Mouse (Mus musculus) v-Abl transformed pro-B cells (cell line): ENCODE measurements around the gene Prr15l.

ENCODE experiments used
- in situ Hi-C, 2 experiments: fragments of 400-800 bp; cut with MboI; formaldehyde crosslinking; loops; one replicate each; pipeline ENCODE4 v1.15.1; 2025; ENCODE audit not compliant: unreplicated experiment in 2 of 2

Gene Prr15l

GRCm38 (mm10) chr11:96943746-96944304 lies 15.9 kb downstream of the Prr15l start, which contains the start of gene Pnpo:
Gene Pnpo (minus strand): TSS chr11:96943986.
- in situ Hi-C loops = no loop called here

- in situ Hi-C loops = no loop called here
These were observed 17.1 kb downstream of the Prr15l start for GRCm38 (mm10) chr11:96944844-96945580.

DNA sequence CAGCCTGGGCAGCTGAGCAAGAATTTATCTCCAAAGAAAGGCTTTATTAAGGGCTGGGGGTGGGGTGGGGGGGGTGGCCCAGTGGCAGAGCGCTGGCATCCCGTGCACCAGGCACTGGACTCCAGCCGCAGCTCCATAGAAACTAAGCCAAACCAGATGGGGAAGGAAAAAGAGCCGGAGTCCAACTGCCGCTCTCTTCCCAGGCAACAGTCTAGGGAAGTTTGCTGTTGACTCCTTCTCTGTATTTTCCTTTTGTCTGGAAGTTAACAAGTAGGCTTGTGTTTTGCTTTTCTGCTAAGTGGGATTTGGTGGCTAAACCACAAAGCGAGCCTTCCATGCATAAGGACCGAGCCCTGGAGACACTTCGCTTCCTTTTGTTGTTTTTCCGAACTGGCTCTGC lies 18.6 kb downstream of the Prr15l start:
- in situ Hi-C loops = no loop called here

DNA sequence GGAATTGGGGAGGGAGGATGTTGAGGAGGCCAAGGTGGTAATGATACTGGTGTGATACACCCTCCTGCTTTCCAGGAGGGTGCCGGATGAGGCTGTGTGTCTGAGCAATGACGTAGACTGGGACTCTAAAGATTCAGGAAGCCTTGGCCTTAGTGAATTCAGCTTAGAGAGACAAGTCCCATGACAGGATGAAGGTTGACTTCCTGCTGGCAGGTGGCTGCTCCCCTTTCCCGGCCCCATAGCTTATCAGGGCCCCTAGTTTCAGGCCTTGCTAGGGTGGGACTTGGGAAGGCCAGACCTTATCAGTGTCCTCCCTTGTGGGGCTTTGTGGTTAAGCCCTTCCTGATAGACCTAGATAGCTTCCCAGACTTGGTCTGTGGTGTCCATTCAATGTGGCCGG lies 19.9 kb downstream of the Prr15l start:
- in situ Hi-C loops = no loop called here

DNA sequence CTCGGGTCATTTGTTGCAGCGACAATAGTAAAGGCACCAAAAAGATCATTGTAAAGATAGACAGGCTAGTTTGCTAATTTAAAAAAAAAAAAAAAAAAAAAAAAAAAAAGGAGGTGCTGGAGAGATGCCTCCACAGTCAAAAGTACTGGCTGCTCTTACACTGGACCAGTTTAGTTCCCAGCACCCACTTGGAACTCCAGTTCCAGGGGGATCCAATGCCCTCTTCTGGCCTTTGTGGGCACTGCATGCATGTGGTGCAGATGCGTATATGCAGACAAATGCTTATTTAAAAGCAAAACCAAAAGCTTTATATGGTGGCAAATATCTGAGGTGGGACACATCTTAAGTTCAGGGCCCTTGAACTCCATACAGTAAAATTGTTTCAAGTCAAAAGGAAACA lies 22.9 kb downstream of the Prr15l start:
- in situ Hi-C loops = no loop called here

DNA sequence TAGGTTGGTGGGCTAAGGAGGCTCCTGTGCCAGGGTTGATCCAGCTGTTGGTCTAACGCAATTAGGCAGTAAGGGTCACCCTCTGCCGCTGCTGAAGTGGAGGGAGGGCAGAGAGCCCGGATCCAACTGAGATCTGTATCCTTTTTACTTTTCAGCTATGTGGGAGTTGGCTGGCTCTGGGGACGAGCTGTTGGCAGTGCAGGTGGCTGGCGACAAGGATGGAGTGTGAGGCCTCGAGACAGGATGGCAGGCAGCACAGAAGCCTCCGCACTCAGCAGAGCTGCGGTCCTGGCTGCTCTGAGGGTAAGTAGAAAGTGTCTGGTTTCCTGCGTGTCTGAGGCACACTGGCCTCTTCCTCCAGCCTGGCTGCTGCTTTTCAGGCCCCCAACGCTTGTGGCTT lies 24.5 kb downstream of the Prr15l start:
- in situ Hi-C loops = no loop called here

DNA sequence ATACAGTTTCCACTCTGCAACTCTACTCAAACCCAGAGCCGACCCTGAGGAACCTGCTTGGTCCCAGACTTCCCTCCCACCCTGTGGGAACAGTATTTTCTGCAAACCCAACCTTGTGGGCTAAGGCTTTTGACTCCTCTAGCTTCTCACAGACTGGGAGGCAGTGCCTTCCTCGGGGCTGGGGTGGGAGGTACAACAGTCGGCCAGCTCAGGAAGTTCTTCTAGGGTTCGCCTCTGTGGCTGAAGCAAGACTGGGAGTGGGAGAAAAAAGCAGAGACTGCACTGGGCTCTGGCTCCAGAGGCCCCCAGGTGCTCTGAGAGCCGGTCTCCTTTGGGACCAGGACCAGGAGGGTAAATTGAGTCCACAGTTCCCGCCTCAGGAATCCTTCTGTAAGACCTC lies 25.0 kb downstream of the Prr15l start:
- in situ Hi-C loops = no loop called here

DNA sequence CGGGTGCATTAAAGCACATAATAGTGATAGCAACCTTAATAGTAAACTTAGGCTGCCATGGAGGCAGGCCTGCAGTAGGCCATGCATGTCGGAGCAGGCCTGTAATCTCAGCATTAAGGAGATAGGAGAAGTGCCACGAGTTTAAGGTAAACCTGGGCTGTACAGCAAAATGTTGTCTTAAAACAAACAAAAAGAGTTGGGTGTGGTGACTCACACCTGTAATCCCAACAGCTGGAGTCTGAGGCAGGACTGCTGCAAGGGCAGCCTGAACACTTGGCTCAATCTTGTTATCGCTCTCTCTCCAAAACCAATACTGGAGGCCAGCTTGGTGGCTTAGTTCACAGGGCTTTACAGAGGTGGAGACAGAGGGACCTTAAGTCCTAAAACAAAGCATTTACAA lies 27.2 kb downstream of the Prr15l start:
- in situ Hi-C loops = no loop called here

- in situ Hi-C loops = no loop called here
These were observed 28.3 kb downstream of the Prr15l start for GRCm38 (mm10) chr11:96956009-96956724.

- in situ Hi-C loops = no loop called here
These were observed 29.3 kb downstream of the Prr15l start for GRCm38 (mm10) chr11:96957061-96957805.

GRCm38 (mm10) chr11:96963580-96963979 lies 35.7 kb downstream of the Prr15l start:
- in situ Hi-C loops = loop anchor here (5.0 to 10.0 kb wide), 2 partner anchors 46 to 99 kb away; partner anchors contain the start of gene Cdk5rap3 (in 2 of the 2)

GRCm38 (mm10) chr11:96966172-96966571 lies 38.3 kb downstream of the Prr15l start:
- in situ Hi-C loops = loop anchor here (10.0 kb wide), 1 partner anchor 101 kb away; no protein-coding TSS in a partner anchor

DNA sequence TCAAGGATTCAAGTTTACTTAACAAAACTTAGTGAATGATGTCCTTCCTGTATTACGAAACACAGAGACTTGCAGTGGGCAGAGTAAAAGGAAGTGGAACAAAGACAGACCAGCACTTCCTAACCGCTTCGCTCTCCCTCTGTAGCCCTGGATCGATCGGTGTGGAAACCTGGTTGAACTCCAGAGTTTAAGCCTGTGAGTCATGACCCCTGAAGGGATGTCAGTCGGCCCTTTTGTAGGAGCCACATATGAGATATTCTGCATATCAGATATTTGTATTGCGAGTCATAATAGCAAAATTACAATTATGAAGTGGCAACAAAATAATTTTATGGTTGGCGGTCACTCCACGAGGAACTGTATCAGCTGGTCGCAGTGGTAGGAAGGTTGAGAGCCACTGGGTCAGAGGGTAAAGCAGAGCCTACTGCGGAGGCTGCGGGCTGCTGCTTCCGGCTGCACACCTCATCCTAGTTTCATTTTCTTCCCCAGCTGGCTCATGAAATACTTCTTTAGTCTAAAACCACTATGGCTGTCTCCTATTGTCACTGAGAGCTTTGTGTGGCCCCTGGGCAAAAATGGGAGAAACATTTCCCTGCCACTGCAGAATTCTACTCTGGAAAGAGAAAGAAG lies 39.1 kb downstream of the Prr15l start:
- in situ Hi-C loops = loop anchor here (10.0 kb wide), 1 partner anchor 102 kb away; no protein-coding TSS in a partner anchor

GRCm38 (mm10) chr11:96967544-96968269 lies 39.8 kb downstream of the Prr15l start:
- in situ Hi-C loops = loop anchor here (10.0 kb wide), 1 partner anchor 103 kb away; no protein-coding TSS in a partner anchor

- in situ Hi-C loops = loop anchor here (10.0 kb wide), 1 partner anchor 104 kb away; no protein-coding TSS in a partner anchor
These were observed 40.6 kb downstream of the Prr15l start for GRCm38 (mm10) chr11:96968476-96968875.

GRCm38 (mm10) chr11:96969280-96969722 lies 41.4 kb downstream of the Prr15l start:
- in situ Hi-C loops = loop anchor here (10.0 kb wide), 1 partner anchor 104 kb away; no protein-coding TSS in a partner anchor

DNA sequence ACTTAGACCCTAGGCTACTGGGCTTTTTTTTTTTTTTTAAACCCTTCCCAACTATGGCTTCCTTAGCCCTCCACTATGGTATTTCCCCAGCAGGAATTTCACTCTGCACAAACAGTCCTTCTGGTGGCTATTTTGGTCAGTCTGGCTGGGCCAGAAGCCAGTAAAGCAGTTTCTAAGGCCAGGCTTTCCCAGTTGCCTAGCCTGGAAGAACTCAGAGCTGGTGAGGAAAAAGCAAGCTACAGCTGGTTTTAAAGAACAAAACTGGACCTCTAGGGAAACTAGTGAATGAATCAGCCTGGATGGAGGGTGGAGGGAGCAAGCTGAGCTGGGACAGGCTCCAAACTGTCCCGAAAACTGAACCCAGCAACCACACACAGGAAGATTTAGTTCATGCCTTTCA lies 41.8 kb downstream of the Prr15l start:
- in situ Hi-C loops = loop anchor here (10.0 kb wide), 1 partner anchor 105 kb away; no protein-coding TSS in a partner anchor

- in situ Hi-C loops = no loop called here
These were observed 42.4 kb downstream of the Prr15l start for GRCm38 (mm10) chr11:96970341-96970740.

GRCm38 (mm10) chr11:96972906-96973305 lies 45.0 kb downstream of the Prr15l start:
- in situ Hi-C loops = no loop called here
